Mouse (Mus musculus): ENCODE data around the gene Olfr1310. TPM values are rescaled to one million over a fixed set of nuclear protein-coding genes. Genes with fewer than 3 reads are reported as not detected.
"Not testable (repeated sequence)": the region's sequence is repeated elsewhere in the genome, so short reads cannot be mapped to it uniquely, and the experiment has no call there.

The Olfr1310 gene
- total RNA-seq (2021), result not detected

GRCm38 (mm10) chr2:112012608-112013007 lies at the start of gene Olfr1310:
Gene Olfr1310 (minus strand): TSS chr2:112012708.
- intact Hi-C loops (cut with DNase I), result no loop called here
- no peak for DNase-seq (ENCODE audit: low spot score in 2 of 2)

GRCm38 (mm10) chr2:112050138-112050537 lies 37.6 kb upstream of the Olfr1310 start, which contains the start of gene Olfr1312:
Gene Olfr1312 (minus strand): TSS chr2:112050238.
- intact Hi-C loops (cut with DNase I), result no loop called here
- no peak for DNase-seq (ENCODE audit: low spot score in 2 of 2)

GRCm38 (mm10) chr2:112026971-112027370 lies 14.5 kb upstream of the Olfr1310 start:
- DNase-seq (ENCODE audit: low spot score in 2 of 2); intact Hi-C loops (cut with DNase I): not testable (repeated sequence)

- intact Hi-C loops (cut with DNase I), result no loop called here
- DNase-seq (ENCODE audit: low spot score in 2 of 2), result no peak
Observed at GRCm38 (mm10) chr2:112024312-112024711, 11.8 kb upstream of the Olfr1310 start, which contains the start of gene Olfr1311. Gene Olfr1311 (minus strand): TSS chr2:112024412.

GRCm38 (mm10) chr2:112014900-112015299 lies 2.4 kb upstream of the Olfr1310 start:
- DNase-seq (ENCODE audit: low spot score in 2 of 2), result no peak
- intact Hi-C loops (cut with DNase I), result no loop called here

GRCm38 (mm10) chr2:111990181-111990580 lies 22.3 kb downstream of the Olfr1310 start, which contains the start of gene Olfr1309:
Gene Olfr1309 (minus strand): TSS chr2:111990281.
- intact Hi-C loops (cut with DNase I), result no loop called here
- no peak for DNase-seq (ENCODE audit: low spot score in 2 of 2)

- intact Hi-C loops (cut with DNase I), result no loop called here
- DNase-seq (ENCODE audit: low spot score in 2 of 2), result no peak
Observed at GRCm38 (mm10) chr2:111964844-111965243, 47.7 kb downstream of the Olfr1310 start, which contains the start of gene Olfr1308. Gene Olfr1308 (minus strand): TSS chr2:111964944.

Other genes with a start within 250 kb of the Olfr1310 start
- gene Olfr1302, start 235.3 kb downstream of the Olfr1310 start, total RNA-seq (2021), result not detected
- not detected for gene Olfr1303, start 192.4 kb downstream of the Olfr1310 start, total RNA-seq (2021)
- gene Olfr1305, start 135.6 kb downstream of the Olfr1310 start, total RNA-seq (2021), result not detected
- not detected for gene Olfr1306, start 96.4 kb downstream of the Olfr1310 start, total RNA-seq (2021)
- gene Olfr1307, start 63.3 kb downstream of the Olfr1310 start, total RNA-seq (2021), result under 1 TPM; 0.02 to 0.05 TPM
- not detected for gene Olfr1308, start 47.8 kb downstream of the Olfr1310 start, total RNA-seq (2021)
- not detected for gene Olfr1309, start 22.4 kb downstream of the Olfr1310 start, total RNA-seq (2021)
- not detected for gene Olfr1311, start 11.7 kb upstream of the Olfr1310 start, total RNA-seq (2021)
- not detected for gene Olfr1312, start 37.5 kb upstream of the Olfr1310 start, total RNA-seq (2021)
- gene Olfr1313, start 65.1 kb upstream of the Olfr1310 start, total RNA-seq (2021), result not detected
- gene Olfr1314, start 84.1 kb upstream of the Olfr1310 start, total RNA-seq (2021), result not detected
- not detected for gene Olfr1315-ps1, start 102.7 kb upstream of the Olfr1310 start, total RNA-seq (2021)
- gene Olfr1316, start 122.3 kb upstream of the Olfr1310 start, total RNA-seq (2021), result not detected
- gene Olfr1317, start 127.6 kb upstream of the Olfr1310 start, total RNA-seq (2021), result not detected
- not detected for gene Olfr1318, start 141.5 kb upstream of the Olfr1310 start, total RNA-seq (2021)
- 100 to 1,000 TPM; 135 to 158 TPM for gene Lpcat4, start 226.8 kb upstream of the Olfr1310 start, total RNA-seq (2021)
- gene Nutm1, start 246.6 kb upstream of the Olfr1310 start, total RNA-seq (2021), result under 1 TPM in 1 of 2 experiments, not detected in 1; 0.09 TPM
- 10 to 100 TPM; 50.4 to 55.0 TPM for gene Nop10, start 249.2 kb upstream of the Olfr1310 start, total RNA-seq (2021)

All from left cerebral cortex, postnatal 25 days (tissue).